Mouse (Mus musculus): ENCODE results near the gene Olfr102. TPM values are rescaled to one million over a fixed set of nuclear protein-coding genes. Genes with fewer than 3 reads are reported as not detected.

The Olfr102 gene
- polyA plus RNA-seq, 1 experiment from 2014 or later, result not detected

DNA sequence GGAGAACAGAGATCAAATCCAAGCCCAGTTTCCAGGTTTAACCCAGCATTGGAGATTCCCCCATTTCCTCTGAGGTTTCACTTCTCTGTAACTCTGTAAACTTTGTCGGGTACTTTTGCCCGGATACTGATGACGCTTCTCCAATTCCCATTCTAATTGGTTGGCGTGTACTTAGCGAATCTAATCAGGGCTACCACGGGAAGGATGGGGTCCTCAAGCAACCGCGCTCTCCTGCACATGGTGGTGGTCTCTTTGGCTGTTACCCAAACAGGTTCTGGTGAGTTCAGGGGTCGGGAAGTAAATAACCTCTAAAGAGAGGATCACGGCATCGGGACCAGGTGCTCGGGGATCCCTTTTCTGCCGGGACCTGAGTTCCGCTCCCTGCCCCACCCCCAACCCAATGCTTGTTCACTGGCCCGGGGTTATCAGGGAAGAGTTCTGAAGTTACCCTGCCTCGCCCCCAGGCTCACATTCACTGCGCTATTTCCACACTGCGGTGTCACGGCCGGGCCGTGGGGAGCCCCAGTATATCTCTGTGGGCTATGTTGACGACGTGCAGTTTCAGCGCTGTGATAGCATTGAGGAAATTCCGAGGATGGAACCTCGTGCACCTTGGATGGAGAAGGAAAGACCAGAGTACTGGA lies 46.7 kb downstream of the Olfr102 start, which contains the start of gene H2-M3:
TSS of gene H2-M3 (plus strand) at position 163 of the 644 bp plus-strand sequence.
- ChIA-PET CTCF (no interaction called here), POLR2A (no interaction called here)
- TF ChIP-seq CTCF (IDR thresholded peaks at IDR 0.05), result no peak
- no peaks in the 10 kb centered on the region for H3K27me3 ChIP-seq
- ATAC-seq (peak; percentile 99), DNase-seq (ENCODE audit: low read depth, low spot score) (peak; percentile 25)
- in situ Hi-C loops (cut with MboI; ENCODE audit: low pct_unique_long_range_greater_than_20kb), result no loop called here

DNA sequence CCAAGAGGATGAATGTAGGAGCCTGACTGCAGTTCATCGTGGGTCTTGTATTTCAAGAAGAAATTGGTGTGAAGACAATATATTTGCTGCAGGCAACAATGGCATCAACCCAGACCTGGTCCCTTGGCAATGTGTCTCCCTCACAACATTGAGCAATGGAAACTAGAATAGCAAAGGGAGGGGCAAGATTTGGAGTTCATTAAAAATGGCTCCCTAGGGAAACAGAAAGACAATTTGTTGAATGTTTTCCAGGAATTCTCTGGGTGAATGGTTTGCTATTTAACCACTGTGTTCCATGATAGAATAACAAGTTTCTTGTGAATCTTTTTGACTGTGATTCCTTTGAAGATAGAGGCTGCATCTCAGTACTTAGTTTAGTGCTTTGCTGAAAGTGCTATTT lies 53.2 kb downstream of the Olfr102 start, which contains the start of gene Olfr98:
TSS of gene Olfr98 (minus strand) at position 124 of the 400 bp plus-strand sequence.
- TF ChIP-seq CTCF (IDR thresholded peaks at IDR 0.05), result no peak
- ChIA-PET CTCF (no interaction called here), POLR2A (interaction anchor here (0.6 kb wide), 1 partner anchor 241 kb away, joined by 3 read pairs; no protein-coding TSS in a partner anchor)
- in situ Hi-C loops (cut with MboI; ENCODE audit: low pct_unique_long_range_greater_than_20kb), result no loop called here
- no peak for DNase-seq (ENCODE audit: low read depth, low spot score)
- no peaks in the 10 kb centered on the region for H3K27me3 ChIP-seq
- no peak for ATAC-seq

Other genes with a start within 250 kb of the Olfr102 start
- not detected for gene Olfr90, start 228.6 kb downstream of the Olfr102 start, polyA plus RNA-seq (2021)
- gene Olfr91, start 218.8 kb downstream of the Olfr102 start, polyA plus RNA-seq (2021), result not detected
- not detected for gene Olfr92, start 197.0 kb downstream of the Olfr102 start, polyA plus RNA-seq (2021)
- gene Olfr93, start 155.6 kb downstream of the Olfr102 start, polyA plus RNA-seq (2021), result not detected
- gene Ubd, start 123.2 kb downstream of the Olfr102 start, polyA plus RNA-seq (2021), result 0.06 TPM
- gene Olfr94, start 116.1 kb downstream of the Olfr102 start, polyA plus RNA-seq (2021), result not detected
- gene Olfr95, start 103.9 kb downstream of the Olfr102 start, polyA plus RNA-seq (2021), result not detected
- gene Olfr96, start 96.9 kb downstream of the Olfr102 start, polyA plus RNA-seq (2021), result not detected
- gene Olfr97, start 79.7 kb downstream of the Olfr102 start, polyA plus RNA-seq (2021), result not detected
- not detected for gene Olfr98, start 53.3 kb downstream of the Olfr102 start, polyA plus RNA-seq (2021)
- 6.0 TPM for gene H2-M3, start 46.8 kb downstream of the Olfr102 start, polyA plus RNA-seq (2021)
- gene Olfr99, start 33.6 kb downstream of the Olfr102 start, polyA plus RNA-seq (2021), result 0.05 TPM
- gene Olfr101, start 12.7 kb downstream of the Olfr102 start, polyA plus RNA-seq (2021), result not detected
- gene Olfr103, start 22.6 kb upstream of the Olfr102 start, polyA plus RNA-seq (2021), result not detected
- gene Olfr104-ps, start 42.5 kb upstream of the Olfr102 start, polyA plus RNA-seq (2021), result not detected
- not detected for gene Olfr105-ps, start 62.0 kb upstream of the Olfr102 start, polyA plus RNA-seq (2021)
- not detected for gene Olfr106-ps, start 73.3 kb upstream of the Olfr102 start, polyA plus RNA-seq (2021)
- gene Olfr107, start 82.2 kb upstream of the Olfr102 start, polyA plus RNA-seq (2021), result 0.01 TPM
- not detected for gene Olfr108, start 128.4 kb upstream of the Olfr102 start, polyA plus RNA-seq (2021)
- gene Olfr109, start 141.9 kb upstream of the Olfr102 start, polyA plus RNA-seq (2021), result not detected
- gene H2-M2, start 166.5 kb upstream of the Olfr102 start, polyA plus RNA-seq (2021), result 0.82 TPM
- gene Olfr110, start 175.4 kb upstream of the Olfr102 start, polyA plus RNA-seq (2021), result not detected
- gene Olfr111, start 191.0 kb upstream of the Olfr102 start, polyA plus RNA-seq (2021), result not detected